Mouse (Mus musculus) large intestine, adult 2 months (tissue): Measurements from ENCODE around the gene Enpp3. TPM values are rescaled to one million over a fixed set of nuclear protein-coding genes. Genes with fewer than 3 reads are reported as not detected.

Source experiments
- polyA plus RNA-seq: library from polyadenylated mRNA; depleted of rRNA; stranded (reverse); fragments of >200 nt; gene quantifications from 2 replicates; pipeline ENCODE4 v1.2.3, GENCODE M21; 2012; rRNA removed

Gene Enpp3
- polyA plus RNA-seq, 1 experiment = 2.2 TPM

Other genes starting within 250 kb of the Enpp3 start
- 10.5 and 14.0 TPM in 2 replicates for gene Ccn2, start 247.4 kb downstream of the Enpp3 start, polyA plus RNA-seq
- gene Enpp1, start 130.7 kb downstream of the Enpp3 start, polyA plus RNA-seq = 2.9 and 4.8 TPM in 2 replicates
- gene Med23, start 27.2 kb upstream of the Enpp3 start, polyA plus RNA-seq = 11.8 and 17.7 TPM in 2 replicates
- gene Arg1, start 84.7 kb upstream of the Enpp3 start, polyA plus RNA-seq = 0.35 and 0.55 TPM in 2 replicates